Mouse (Mus musculus): ENCODE measurements at regions not wholly inside any gene's neighbourhood (a gene's known extent, or its start where the extent isn't known, plus 50 kb on each side); places are given as distances from the start of the nearest gene placed in this dataset.

DNA sequence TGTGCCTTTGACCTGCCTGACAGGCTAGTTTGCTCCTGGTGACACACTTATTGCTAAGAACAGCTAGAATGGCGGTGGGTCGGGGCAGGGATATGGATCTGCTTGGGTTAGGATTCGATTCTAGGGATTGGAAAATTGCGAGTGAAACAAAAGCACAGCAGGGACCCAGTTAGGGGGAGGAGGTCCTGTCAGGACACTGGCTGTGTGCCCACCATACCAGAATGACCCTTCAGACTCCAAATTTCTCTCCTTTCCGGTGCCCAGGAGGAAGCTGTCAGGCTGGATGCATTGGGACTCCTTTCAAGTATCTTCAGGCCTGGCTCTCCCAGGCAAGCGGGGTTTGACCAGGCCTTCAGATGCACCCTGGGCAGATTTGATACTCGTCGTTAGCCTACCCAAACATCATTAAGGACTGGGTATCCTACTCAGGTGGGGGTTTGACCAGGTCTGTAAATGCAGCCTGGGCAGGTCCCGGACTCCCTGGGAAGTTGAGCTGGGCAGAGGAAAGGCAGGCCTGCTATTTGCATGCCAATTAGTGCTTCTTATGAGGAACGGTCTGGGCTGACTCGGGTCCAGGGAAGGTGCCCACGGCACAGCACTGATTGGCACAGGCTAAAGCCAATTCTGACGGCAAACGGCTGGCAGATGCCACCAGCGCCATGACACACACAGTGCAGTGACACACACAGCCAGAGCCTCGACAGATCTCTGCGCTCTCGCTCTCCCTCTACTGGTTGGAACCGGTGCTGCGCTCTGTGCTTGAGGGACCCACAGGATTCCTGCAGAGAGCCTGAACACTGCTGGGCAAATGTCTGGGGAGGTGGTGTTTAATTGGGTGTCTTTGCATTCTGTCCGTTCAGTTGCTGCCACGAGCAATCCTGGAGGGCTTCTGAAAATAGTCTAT is 403.3 kb downstream of the Ice1 start:
- peak; percentile 91 for TF ChIP-seq CTCF (conservative IDR thresholded peaks at IDR 0.05; ENCODE audit: low read length)
- no peak for TF ChIP-seq NANOG (IDR thresholded peaks at IDR 0.05; ENCODE audit: borderline replicate concordance, low read length)
- no peak for TF ChIP-seq POU5F1 (IDR thresholded peaks at IDR 0.05; ENCODE audit: borderline replicate concordance, low read length)

Data from E14TG2a.4 (cell line).